Mouse (Mus musculus) cortical plate, adult 2 months (tissue): ENCODE results near the gene Mmp23. TPM values are rescaled to one million over a fixed set of nuclear protein-coding genes. Genes with fewer than 3 reads are reported as not detected.
A peak's percentile ranks its signal among the peaks of the same experiment; 100 is the strongest.
"Not testable (repeated sequence)": the region's sequence is repeated elsewhere in the genome, so short reads cannot be mapped to it uniquely, and the experiment has no call there.

Source experiments
- H3K27ac ChIP-seq: fragments of 200-500 bp; 2 replicates; pipeline ENCODE4 v1.5.1; 2012; ENCODE audit warnings: low read length, control low read depth, inconsistent platforms; ENCODE audit not compliant: insufficient read depth
- H3K4me1 ChIP-seq: fragments of 200-500 bp; 2 replicates; pipeline ENCODE4 v1.6.1; 2011; ENCODE audit warnings: low read length; ENCODE audit not compliant: control insufficient read depth, insufficient read depth
- H3K4me3 ChIP-seq: fragments of 200-500 bp; 2 replicates; pipeline ENCODE4 v1.5.1; 2011; ENCODE audit warnings: mild to moderate bottlenecking, low read length, control low read depth; ENCODE audit not compliant: insufficient read depth
- CTCF ChIP-seq: fragments of 200-500 bp; IDR thresholded peaks from 2 replicates; pipeline ENCODE4 v1.5.1; 2011; ENCODE audit warnings: mild to moderate bottlenecking, control low read depth, low read length; ENCODE audit not compliant: insufficient read depth; ENCODE audit errors: extremely low read depth
- POLR2A ChIP-seq: fragments of 200-500 bp; IDR thresholded peaks from 2 replicates; pipeline ENCODE4 v1.6.1; 2011; ENCODE audit warnings: mild to moderate bottlenecking, low read length, control low read depth; ENCODE audit not compliant: insufficient read depth; ENCODE audit errors: extremely low read depth
- polyA plus RNA-seq: library from polyadenylated mRNA; depleted of rRNA; stranded (reverse); fragments of >200 nt; gene quantifications from 2 replicates; pipeline ENCODE4 v1.2.3, GENCODE M21; 2012

Gene Mmp23
- polyA plus RNA-seq, 1 experiment: 5.9 TPM

- no peak overlapping the region for H3K4me3 ChIP-seq
- no peak overlapping the region for H3K27ac ChIP-seq
- H3K4me1 ChIP-seq: no peaks in the 10 kb centered on the region
- TF ChIP-seq POLR2A (no peak), CTCF (peak; percentile 45; the same call in 1 of the 2 replicates)
These were observed 22.8 kb upstream of the Mmp23 start for GRCm38 (mm10) chr4:155675991-155676390.

- no peak overlapping the region for H3K4me3 ChIP-seq
- H3K4me1 ChIP-seq: peaks cover 3% of the 10 kb centered on the region
- no peak overlapping the region for H3K27ac ChIP-seq
- TF ChIP-seq CTCF: no peak
These were observed 18.9 kb upstream of the Mmp23 start for GRCm38 (mm10) chr4:155672082-155672481.

GRCm38 (mm10) chr4:155670236-155670635 lies 17.1 kb upstream of the Mmp23 start:
- H3K4me3 ChIP-seq, H3K27ac ChIP-seq, H3K4me1 ChIP-seq: not testable (repeated sequence)

GRCm38 (mm10) chr4:155669598-155670075 lies 16.5 kb upstream of the Mmp23 start:
- peak overlapping the region; percentile 50 for H3K4me3 ChIP-seq
- no peak overlapping the region for H3K27ac ChIP-seq

GRCm38 (mm10) chr4:155668689-155669597 lies 15.8 kb upstream of the Mmp23 start, which contains the start of gene Mib2:
Gene Mib2 (minus strand): TSS chr4:155669198.
- TF ChIP-seq POLR2A (0 out of 2 replicates have a peak, but pooled peaks have one; percentile 56), CTCF (no peak)
- Histone ChIP-seq H3K4me3 (peak within 1 kb of the TSS; percentile 50), H3K4me1 (peaks cover 3% of the 10 kb centered on the region), H3K27ac (peak within 1 kb of the TSS; percentile 70)

More at GRCm38 (mm10) chr4:155669598-155670075, 16.5 kb upstream of the Mmp23 start:
- TF ChIP-seq POLR2A (no peak), CTCF (no peak)
- H3K4me1 ChIP-seq: peaks cover 3% of the 10 kb centered on the region

- Histone ChIP-seq H3K4me1 (peaks cover 3% of the 10 kb centered on the region), H3K27ac (no peak overlapping the region), H3K4me3 (no peak overlapping the region)
- no peak for TF ChIP-seq CTCF
- no peak for TF ChIP-seq POLR2A
These were observed 13.7 kb upstream of the Mmp23 start for GRCm38 (mm10) chr4:155666903-155667302.

GRCm38 (mm10) chr4:155660641-155661040 lies 7.5 kb upstream of the Mmp23 start:
- Histone ChIP-seq H3K4me3 (no peak overlapping the region), H3K27ac (no peak overlapping the region), H3K4me1 (no peaks in the 10 kb centered on the region)
- TF ChIP-seq POLR2A (no peak), CTCF (no peak)

GRCm38 (mm10) chr4:155658961-155659360 lies 5.8 kb upstream of the Mmp23 start:
- Histone ChIP-seq H3K27ac (no peak overlapping the region), H3K4me3 (no peak overlapping the region), H3K4me1 (no peaks in the 10 kb centered on the region)
- no peak for TF ChIP-seq POLR2A
- no peak for TF ChIP-seq CTCF

GRCm38 (mm10) chr4:155656214-155656751 lies 3.1 kb upstream of the Mmp23 start:
- TF ChIP-seq CTCF (no peak), POLR2A (no peak)
- Histone ChIP-seq H3K27ac (no peak overlapping the region), H3K4me1 (no peaks in the 10 kb centered on the region), H3K4me3 (no peak overlapping the region)

- H3K4me3 ChIP-seq: no peak overlapping the region
- TF ChIP-seq CTCF: no peak
- TF ChIP-seq POLR2A: no peak
- no peaks in the 10 kb centered on the region for H3K4me1 ChIP-seq
- no peak overlapping the region for H3K27ac ChIP-seq
These were observed 1.5 kb upstream of the Mmp23 start for GRCm38 (mm10) chr4:155654456-155655298.
